Mouse (Mus musculus): ENCODE measurements around the gene Klf3. TPM values are rescaled to one million over a fixed set of nuclear protein-coding genes. Genes with fewer than 3 reads are reported as not detected.

Klf3 gene
- polyA plus RNA-seq, 1 experiment from 2014 or later, result 34.1 TPM

GRCm38 (mm10) chr5:64812983-64813304 lies 9.8 kb downstream of the Klf3 start:
- H3K4me3 ChIP-seq (ENCODE audit: low read depth, low read length), result no peak overlapping the region
- H3K9me3 ChIP-seq (ENCODE audit: control insufficient read depth, low read length), result no peaks in the 10 kb centered on the region
- no peak overlapping the region for H3K27ac ChIP-seq (ENCODE audit: low read depth, low read length)
- H3K36me3 ChIP-seq (ENCODE audit: control insufficient read depth, insufficient read depth, low read length), result no peaks in the 10 kb centered on the region
- DNase-seq (ENCODE audit: low spot score) (no peak), ATAC-seq (ENCODE audit: insufficient read depth, low FRiP score, low TSS enrichment) (no peak)
- H3K4me2 ChIP-seq (ENCODE audit: low read depth), result no peak overlapping the region
- 35% methylated on average over 4 of the region's 4 CpGs for WGBS
- peaks cover 29% of the 10 kb centered on the region for H3K4me1 ChIP-seq (ENCODE audit: control insufficient read depth, insufficient read depth, low read length)
- no peaks in the 10 kb centered on the region for H3K27me3 ChIP-seq (ENCODE audit: control insufficient read depth, insufficient read depth, low read length)
- H3K9ac ChIP-seq (ENCODE audit: low read length), result no peak overlapping the region

- DNase-seq (ENCODE audit: low spot score) (peak; percentile 90), ATAC-seq (ENCODE audit: insufficient read depth, low FRiP score, low TSS enrichment) (no peak)
- H3K27me3 ChIP-seq (ENCODE audit: control insufficient read depth, insufficient read depth, low read length), result no peaks in the 10 kb centered on the region
- H3K36me3 ChIP-seq (ENCODE audit: control insufficient read depth, insufficient read depth, low read length), result no peaks in the 10 kb centered on the region; the same call in 1 of the 2 replicates
- 15% methylated on average over 9 of the region's 9 CpGs for WGBS
- peaks cover 29% of the 10 kb centered on the region for H3K4me1 ChIP-seq (ENCODE audit: control insufficient read depth, insufficient read depth, low read length)
- H3K4me2 ChIP-seq (ENCODE audit: low read depth), result no peak overlapping the region
- no peaks in the 10 kb centered on the region for H3K9me3 ChIP-seq (ENCODE audit: control insufficient read depth, low read length)
- H3K9ac ChIP-seq (ENCODE audit: low read length), result no peak overlapping the region
- H3K4me3 ChIP-seq (ENCODE audit: low read depth, low read length), result no peak overlapping the region
- H3K27ac ChIP-seq (ENCODE audit: low read depth, low read length), result no peak overlapping the region
Observed at GRCm38 (mm10) chr5:64813361-64813760, 10.2 kb downstream of the Klf3 start.

- Histone ChIP-seq H3K36me3 (ENCODE audit: control insufficient read depth, insufficient read depth, low read length) (no peaks in the 10 kb centered on the region; the same call in none of the 2 replicates), H3K27me3 (ENCODE audit: control insufficient read depth, insufficient read depth, low read length) (no peaks in the 10 kb centered on the region), H3K4me3 (ENCODE audit: low read depth, low read length) (no peak overlapping the region), H3K27ac (ENCODE audit: low read depth, low read length) (no peak overlapping the region), H3K9ac (ENCODE audit: low read length) (no peak overlapping the region), H3K4me1 (ENCODE audit: control insufficient read depth, insufficient read depth, low read length) (peaks cover 29% of the 10 kb centered on the region), H3K4me2 (ENCODE audit: low read depth) (no peak overlapping the region), H3K9me3 (ENCODE audit: control insufficient read depth, low read length) (no peaks in the 10 kb centered on the region)
- DNase-seq (ENCODE audit: low spot score) (no peak), ATAC-seq (ENCODE audit: insufficient read depth, low FRiP score, low TSS enrichment) (no peak)
- 83% methylated on average over 7 of the region's 7 CpGs for WGBS
Observed at GRCm38 (mm10) chr5:64814416-64814815, 11.2 kb downstream of the Klf3 start.

- H3K4me3 ChIP-seq (ENCODE audit: low read depth, low read length), result no peak overlapping the region
- WGBS, result 96% methylated on average over 8 of the region's 8 CpGs
- H3K27me3 ChIP-seq (ENCODE audit: control insufficient read depth, insufficient read depth, low read length), result no peaks in the 10 kb centered on the region
- DNase-seq (ENCODE audit: low spot score) (no peak), ATAC-seq (ENCODE audit: insufficient read depth, low FRiP score, low TSS enrichment) (no peak)
- H3K9ac ChIP-seq (ENCODE audit: low read length), result no peak overlapping the region
- peaks cover 22% of the 10 kb centered on the region for H3K4me1 ChIP-seq (ENCODE audit: control insufficient read depth, insufficient read depth, low read length)
- no peaks in the 10 kb centered on the region for H3K9me3 ChIP-seq (ENCODE audit: control insufficient read depth, low read length)
- no peak overlapping the region for H3K4me2 ChIP-seq (ENCODE audit: low read depth)
- H3K36me3 ChIP-seq (ENCODE audit: control insufficient read depth, insufficient read depth, low read length), result no peaks in the 10 kb centered on the region; the same call in none of the 2 replicates
- H3K27ac ChIP-seq (ENCODE audit: low read depth, low read length), result no peak overlapping the region
Observed at GRCm38 (mm10) chr5:64815631-64816030, 12.4 kb downstream of the Klf3 start.

- DNase-seq (ENCODE audit: low spot score) (no peak), ATAC-seq (ENCODE audit: insufficient read depth, low FRiP score, low TSS enrichment) (no peak)
- H3K4me1 ChIP-seq (ENCODE audit: control insufficient read depth, insufficient read depth, low read length), result peaks cover 14% of the 10 kb centered on the region
- no peak overlapping the region for H3K27ac ChIP-seq (ENCODE audit: low read depth, low read length)
- no peaks in the 10 kb centered on the region for H3K9me3 ChIP-seq (ENCODE audit: control insufficient read depth, low read length)
- 76% methylated on average over 15 of the region's 15 CpGs for WGBS
- H3K4me2 ChIP-seq (ENCODE audit: low read depth), result no peak overlapping the region
- peaks cover 2% of the 10 kb centered on the region for H3K36me3 ChIP-seq (ENCODE audit: control insufficient read depth, insufficient read depth, low read length)
- H3K27me3 ChIP-seq (ENCODE audit: control insufficient read depth, insufficient read depth, low read length), result no peaks in the 10 kb centered on the region
- H3K9ac ChIP-seq (ENCODE audit: low read length), result no peak overlapping the region
- H3K4me3 ChIP-seq (ENCODE audit: low read depth, low read length), result no peak overlapping the region
Observed at GRCm38 (mm10) chr5:64816290-64816973, 13.2 kb downstream of the Klf3 start.

- Histone ChIP-seq H3K27ac (ENCODE audit: low read depth, low read length) (no peak overlapping the region), H3K36me3 (ENCODE audit: control insufficient read depth, insufficient read depth, low read length) (peaks cover 2% of the 10 kb centered on the region), H3K9ac (ENCODE audit: low read length) (no peak overlapping the region), H3K9me3 (ENCODE audit: control insufficient read depth, low read length) (no peaks in the 10 kb centered on the region), H3K4me2 (ENCODE audit: low read depth) (no peak overlapping the region), H3K4me1 (ENCODE audit: control insufficient read depth, insufficient read depth, low read length) (peaks cover 9% of the 10 kb centered on the region), H3K4me3 (ENCODE audit: low read depth, low read length) (no peak overlapping the region), H3K27me3 (ENCODE audit: control insufficient read depth, insufficient read depth, low read length) (no peaks in the 10 kb centered on the region)
- 85% methylated on average over 8 of the region's 8 CpGs for WGBS
- ATAC-seq (ENCODE audit: insufficient read depth, low FRiP score, low TSS enrichment) (no peak), DNase-seq (ENCODE audit: low spot score) (no peak)
Observed at GRCm38 (mm10) chr5:64816974-64817296, 13.7 kb downstream of the Klf3 start.

- ATAC-seq (ENCODE audit: insufficient read depth, low FRiP score, low TSS enrichment) (no peak), DNase-seq (ENCODE audit: low spot score) (no peak)
- 90% methylated on average over 6 of the region's 6 CpGs for WGBS
- H3K4me1 ChIP-seq (ENCODE audit: control insufficient read depth, insufficient read depth, low read length), result no peaks in the 10 kb centered on the region
- H3K4me3 ChIP-seq (ENCODE audit: low read depth, low read length), result no peak overlapping the region
- H3K4me2 ChIP-seq (ENCODE audit: low read depth), result no peak overlapping the region
- H3K27ac ChIP-seq (ENCODE audit: low read depth, low read length), result no peak overlapping the region
- H3K36me3 ChIP-seq (ENCODE audit: control insufficient read depth, insufficient read depth, low read length), result peaks cover 9% of the 10 kb centered on the region
- no peaks in the 10 kb centered on the region for H3K27me3 ChIP-seq (ENCODE audit: control insufficient read depth, insufficient read depth, low read length)
- no peaks in the 10 kb centered on the region for H3K9me3 ChIP-seq (ENCODE audit: control insufficient read depth, low read length)
- no peak overlapping the region for H3K9ac ChIP-seq (ENCODE audit: low read length)
Observed at GRCm38 (mm10) chr5:64819390-64819789, 16.2 kb downstream of the Klf3 start.

GRCm38 (mm10) chr5:64820138-64820537 lies 16.9 kb downstream of the Klf3 start:
- H3K9ac ChIP-seq (ENCODE audit: low read length), result no peak overlapping the region
- DNase-seq (ENCODE audit: low spot score), result no peak
- no peak overlapping the region for H3K4me2 ChIP-seq (ENCODE audit: low read depth)
- no peak overlapping the region for H3K4me3 ChIP-seq (ENCODE audit: low read depth, low read length)
- H3K4me1 ChIP-seq (ENCODE audit: control insufficient read depth, insufficient read depth, low read length), result no peaks in the 10 kb centered on the region
- H3K36me3 ChIP-seq (ENCODE audit: control insufficient read depth, insufficient read depth, low read length), result peaks cover 9% of the 10 kb centered on the region
- ATAC-seq (ENCODE audit: insufficient read depth, low FRiP score, low TSS enrichment), result no peak
- WGBS, result 93% methylated on average over 10 of the region's 10 CpGs
- no peak overlapping the region for H3K27ac ChIP-seq (ENCODE audit: low read depth, low read length)
- no peaks in the 10 kb centered on the region for H3K27me3 ChIP-seq (ENCODE audit: control insufficient read depth, insufficient read depth, low read length)
- no peaks in the 10 kb centered on the region for H3K9me3 ChIP-seq (ENCODE audit: control insufficient read depth, low read length)

GRCm38 (mm10) chr5:64821294-64821693 lies 18.1 kb downstream of the Klf3 start:
- ATAC-seq (ENCODE audit: insufficient read depth, low FRiP score, low TSS enrichment) (no peak), DNase-seq (ENCODE audit: low spot score) (no peak)
- H3K36me3 ChIP-seq (ENCODE audit: control insufficient read depth, insufficient read depth, low read length), result peaks cover 9% of the 10 kb centered on the region
- no peaks in the 10 kb centered on the region for H3K27me3 ChIP-seq (ENCODE audit: control insufficient read depth, insufficient read depth, low read length)
- H3K4me1 ChIP-seq (ENCODE audit: control insufficient read depth, insufficient read depth, low read length), result no peaks in the 10 kb centered on the region
- 0 out of 2 replicates have a peak overlapping the region, but pooled peaks have one; percentile 6 for H3K27ac ChIP-seq (ENCODE audit: low read depth, low read length)
- H3K9me3 ChIP-seq (ENCODE audit: control insufficient read depth, low read length), result no peaks in the 10 kb centered on the region
- H3K9ac ChIP-seq (ENCODE audit: low read length), result no peak overlapping the region
- H3K4me3 ChIP-seq (ENCODE audit: low read depth, low read length), result no peak overlapping the region
- H3K4me2 ChIP-seq (ENCODE audit: low read depth), result no peak overlapping the region
- WGBS, result 91% methylated on average over 2 of the region's 2 CpGs

Measured in neural tube, embryonic 11.5 days (tissue).